Mouse (Mus musculus) kidney, adult 2 months (tissue): ENCODE results near the gene C9.

Source experiments
- CTCF ChIP-seq: fragments of 200-500 bp; conservative IDR thresholded peaks from 2 replicates; pipeline ENCODE4 v1.5.1; 2011; ENCODE audit warnings: low read depth, mild to moderate bottlenecking, control low read depth, low read length, moderate library complexity, mixed read lengths; ENCODE audit not compliant: insufficient read depth, insufficient read length
- POLR2A ChIP-seq: fragments of 200-500 bp; IDR thresholded peaks from one replicate; pipeline ENCODE4 v1.6.1; 2011; ENCODE audit warnings: low read depth, low read length, control low read depth

DNA sequence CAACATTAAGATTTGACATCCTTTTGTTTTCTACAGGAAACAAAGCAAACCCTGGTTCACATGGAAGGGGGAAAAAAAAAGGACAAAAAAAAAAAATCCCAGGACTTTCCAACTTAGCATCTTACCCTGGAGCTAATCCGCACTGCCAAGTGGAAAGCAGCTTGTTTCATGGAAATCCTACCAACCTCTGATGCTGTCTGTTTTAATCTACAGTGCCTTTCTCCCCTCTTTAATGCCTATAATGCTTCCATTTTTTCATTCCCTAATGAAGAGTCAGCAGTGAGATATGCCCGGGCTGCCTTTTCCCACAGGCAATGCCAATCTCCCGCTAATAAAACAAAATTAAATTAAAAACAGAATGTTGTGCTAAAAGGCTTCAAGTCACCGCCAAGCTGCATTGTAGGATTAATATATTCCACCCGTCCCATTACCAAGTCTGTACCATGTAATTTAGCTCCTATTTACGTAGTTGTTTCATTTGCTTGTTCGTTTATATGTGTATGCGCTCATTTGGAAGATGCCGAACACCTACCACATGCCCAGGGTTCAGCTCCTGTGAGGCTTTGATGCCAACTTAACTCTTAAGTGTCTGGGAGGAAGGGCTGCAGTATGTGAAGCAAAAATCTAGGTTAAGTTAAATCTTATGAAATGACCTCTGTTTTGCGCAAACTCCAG is 53.4 kb downstream of the C9 start:
- TF ChIP-seq CTCF (no peak), POLR2A (no peak)
